Mouse (Mus musculus) heart, postnatal 0 days (tissue): ENCODE data around the gene Cttnbp2. TPM values are rescaled to one million over a fixed set of nuclear protein-coding genes. Genes with fewer than 3 reads are reported as not detected.
A peak's percentile ranks its signal among the peaks of the same experiment; 100 is the strongest.

Source experiments
- ATAC-seq: fragments of 200-750 bp; cut with Nextera tagmentation; 2 replicates; pipeline ENCODE4 v1.8.0; 2017; ENCODE audit warnings: low read depth, moderate number of reproducible peaks, moderate library complexity; ENCODE audit not compliant: insufficient read depth
- DNase-seq: peaks from one replicate; pipeline ENCODE4 v3.0.0-alpha.2; 2016; ENCODE audit warnings: low spot score
- H3K27ac ChIP-seq: fragments of 300-500 bp; sonication (generic); 2 replicates; pipeline ENCODE4 v1.5.1; 2014; ENCODE audit warnings: low read depth, mild to moderate bottlenecking
- H3K27me3 ChIP-seq: fragments of 300-500 bp; sonication (generic); 2 replicates; pipeline ENCODE4 v1.6.1; 2014; ENCODE audit warnings: low read length, mixed read lengths; ENCODE audit not compliant: control insufficient read depth, insufficient read depth
- H3K36me3 ChIP-seq: fragments of 300-500 bp; sonication (generic); replicated peaks from 2 replicates; pipeline ENCODE4 v1.6.1; 2014; ENCODE audit warnings: low read length, mixed read lengths; ENCODE audit not compliant: control insufficient read depth, insufficient read depth
- H3K4me1 ChIP-seq: fragments of 300-500 bp; sonication (generic); 2 replicates; pipeline ENCODE4 v1.6.1; 2014; ENCODE audit warnings: antibody characterized with exemption; ENCODE audit not compliant: control insufficient read depth, insufficient read depth
- H3K4me2 ChIP-seq: fragments of 300-500 bp; sonication (generic); 2 replicates; pipeline ENCODE4 v1.6.1; 2014; ENCODE audit warnings: low read depth, mild to moderate bottlenecking, low read length, moderate library complexity
- H3K4me3 ChIP-seq: fragments of 300-500 bp; sonication (generic); 2 replicates; pipeline ENCODE4 v1.5.1; 2014; ENCODE audit warnings: low read depth, low read length
- H3K9ac ChIP-seq: fragments of 300-500 bp; sonication (generic); replicated peaks from 2 replicates; pipeline ENCODE4 v1.6.1; 2014; ENCODE audit warnings: low read depth, low read length, mixed read lengths
- H3K9me3 ChIP-seq: fragments of 300-500 bp; sonication (generic); replicated peaks from 2 replicates; pipeline ENCODE4 v1.6.1; 2016; ENCODE audit warnings: low read length; ENCODE audit not compliant: control insufficient read depth
- CTCF ChIP-seq: IDR thresholded peaks from 2 replicates; pipeline ENCODE4 v1.5.1; 2016; ENCODE audit warnings: antibody characterized with exemption, control low read depth, low read depth
- EP300 ChIP-seq: IDR thresholded peaks from 2 replicates; pipeline ENCODE4 v1.6.1; 2016; ENCODE audit warnings: antibody characterized with exemption, low read depth
- WGBS: fragments of 180-500 bp; shearing (Covaris S2); extraction: QIAGEN DNeasy Blood & Tissue Kit; methylation state at CpG from one replicate; pipeline ENCODE4 v1.1.7; 2014; 5-methylcytosine and 5-hydroxymethylcytosine counted together
- polyA plus RNA-seq: library from polyadenylated mRNA; unstranded; fragments of >200 nt; fragmentation: Nextera tagmentation; extraction: Ambion mirVana; gene quantifications from 2 replicates; pipeline ENCODE4 v1.2.1, GENCODE M21; 2015
- total RNA-seq: library from RNA; depleted of rRNA; stranded (reverse); fragments of >200 nt; gene quantifications from 2 replicates; pipeline ENCODE4 v1.2.3, GENCODE M21; 2014; ENCODE audit warnings: low replicate concordance

Gene Cttnbp2
- total and polyA plus RNA-seq, 2 experiments from 2014 or later: 0.69 to 2.3 TPM

- Histone ChIP-seq H3K4me3 (no peak overlapping the region), H3K36me3 (no peaks in the 10 kb centered on the region), H3K4me1 (no peaks in the 10 kb centered on the region), H3K9me3 (no peaks in the 10 kb centered on the region), H3K9ac (no peak overlapping the region), H3K27me3 (no peaks in the 10 kb centered on the region), H3K4me2 (no peak overlapping the region), H3K27ac (no peak overlapping the region)
- DNase-seq: no peak
- TF ChIP-seq EP300 (no peak), CTCF (no peak)
- no peak for ATAC-seq
- 65% methylated on average over 4 of the region's 4 CpGs for WGBS
These were observed 139.9 kb downstream of the Cttnbp2 start for GRCm38 (mm10) chr6:18374744-18375143.

GRCm38 (mm10) chr6:18373652-18374051 is 141.0 kb downstream of the Cttnbp2 start:
- Histone ChIP-seq H3K27ac (no peak overlapping the region), H3K4me3 (no peak overlapping the region), H3K9me3 (no peaks in the 10 kb centered on the region), H3K27me3 (no peaks in the 10 kb centered on the region), H3K4me2 (no peak overlapping the region), H3K36me3 (no peaks in the 10 kb centered on the region), H3K4me1 (no peaks in the 10 kb centered on the region), H3K9ac (no peak overlapping the region)
- ATAC-seq: no peak
- 77% methylated on average over 1 of the region's 1 CpGs for WGBS
- TF ChIP-seq CTCF (no peak), EP300 (no peak)
- DNase-seq: no peak

- ATAC-seq (peak; percentile 75), DNase-seq (peak; percentile 72)
- no peak overlapping the region for H3K4me3 ChIP-seq
- no peaks in the 10 kb centered on the region for H3K27me3 ChIP-seq
- TF ChIP-seq EP300: no peak; the same call in 1 of the 2 replicates
- peak; percentile 84 for TF ChIP-seq CTCF
- no peaks in the 10 kb centered on the region for H3K9me3 ChIP-seq
- H3K4me1 ChIP-seq: no peaks in the 10 kb centered on the region
- H3K4me2 ChIP-seq: peak overlapping the region; percentile 39
- 21% methylated on average over 7 of the region's 7 CpGs for WGBS
- H3K9ac ChIP-seq: no peak overlapping the region
- no peak overlapping the region for H3K27ac ChIP-seq
- no peaks in the 10 kb centered on the region for H3K36me3 ChIP-seq
These were observed 142.0 kb downstream of the Cttnbp2 start for GRCm38 (mm10) chr6:18372447-18373228.

GRCm38 (mm10) chr6:18369723-18370122 is 144.9 kb downstream of the Cttnbp2 start:
- Histone ChIP-seq H3K36me3 (no peaks in the 10 kb centered on the region), H3K27me3 (no peaks in the 10 kb centered on the region), H3K9me3 (no peaks in the 10 kb centered on the region), H3K4me3 (no peak overlapping the region), H3K27ac (no peak overlapping the region), H3K4me1 (no peaks in the 10 kb centered on the region), H3K9ac (no peak overlapping the region), H3K4me2 (no peak overlapping the region)
- DNase-seq: no peak
- TF ChIP-seq EP300 (no peak), CTCF (no peak)
- 75% methylated on average over 4 of the region's 4 CpGs for WGBS
- no peak for ATAC-seq

- Histone ChIP-seq H3K4me2 (no peak overlapping the region), H3K27ac (no peak overlapping the region), H3K36me3 (no peaks in the 10 kb centered on the region), H3K4me3 (no peak overlapping the region), H3K9ac (no peak overlapping the region), H3K4me1 (no peaks in the 10 kb centered on the region), H3K27me3 (no peaks in the 10 kb centered on the region), H3K9me3 (no peaks in the 10 kb centered on the region)
- ATAC-seq (no peak), DNase-seq (no peak)
- TF ChIP-seq CTCF: no peak
- TF ChIP-seq EP300: no peak
- 82% methylated on average over 3 of the region's 3 CpGs for WGBS
These were observed 145.6 kb downstream of the Cttnbp2 start for GRCm38 (mm10) chr6:18369054-18369453.

- no peak overlapping the region for H3K27ac ChIP-seq
- H3K27me3 ChIP-seq: no peaks in the 10 kb centered on the region
- no peak overlapping the region for H3K9ac ChIP-seq
- H3K9me3 ChIP-seq: no peaks in the 10 kb centered on the region
- H3K4me1 ChIP-seq: no peaks in the 10 kb centered on the region
- H3K36me3 ChIP-seq: no peaks in the 10 kb centered on the region
- ATAC-seq (no peak), DNase-seq (no peak)
- H3K4me2 ChIP-seq: no peak overlapping the region
- H3K4me3 ChIP-seq: no peak overlapping the region
- 35% methylated on average over 5 of the region's 5 CpGs for WGBS
- no peak for TF ChIP-seq EP300
- no peak for TF ChIP-seq CTCF
These were observed 152.4 kb downstream of the Cttnbp2 start for GRCm38 (mm10) chr6:18362232-18362631.
